ENCODE assay signal across 51 mouse cellular contexts in genomic region chr19:12200334-12200733, GRCm38 (mm10). TPM values are rescaled to one million over a fixed set of nuclear protein-coding genes. Genes with fewer than 3 reads are reported as not detected.
"Had no signal": no experiment of that assay in that cellular context is flagged by ENCODE, and none has a peak within 500 bp of the region (broad histone marks: within the 10 kb centered on the region; RNA-seq: fewer than 3 reads in every experiment).

Olfr1431 (plus strand) TSS chr19:12200634.

- H3K27me3 ChIP-seq: heart, embryonic 12.5 days; heart, embryonic 13.5 days; heart, embryonic 15.5 days; hindbrain, embryonic 12.5 days; hindbrain, embryonic 13.5 days; hindbrain, embryonic 15.5 days; intestine, embryonic 15.5 days; kidney, embryonic 15.5 days had no signal

- ATAC-seq: hindbrain, embryonic 16.5 days; hindbrain, postnatal 0 days; inflammation-experienced regulatory T-cells, adult 6 months; intestine, embryonic 15.5 days; intestine, embryonic 16.5 days; intestine, postnatal 0 days had no signal

- H3K4me2 ChIP-seq: heart, embryonic 11.5 days; heart, embryonic 12.5 days; heart, embryonic 13.5 days; heart, embryonic 15.5 days; hindbrain, embryonic 12.5 days; hindbrain, embryonic 13.5 days; hindbrain, embryonic 14.5 days; hindbrain, embryonic 15.5 days; intestine, embryonic 15.5 days; kidney, embryonic 15.5 days had no signal

- H3K9ac ChIP-seq: heart, embryonic 12.5 days; heart, embryonic 13.5 days; heart, embryonic 15.5 days; hindbrain, embryonic 12.5 days; hindbrain, embryonic 13.5 days; hindbrain, embryonic 14.5 days; hindbrain, embryonic 15.5 days; intestine, embryonic 15.5 days; kidney, embryonic 15.5 days had no signal

- H3K4me3 ChIP-seq: heart, embryonic 12.5 days; heart, embryonic 13.5 days; heart, embryonic 15.5 days; hindbrain, embryonic 10.5 days; hindbrain, embryonic 12.5 days; hindbrain, embryonic 13.5 days; hindbrain, embryonic 15.5 days; intestine, embryonic 15.5 days; kidney, embryonic 15.5 days; layer of hippocampus, adult 2 months; left cerebral cortex, adult 2 months had no signal

- DNase-seq: heart, postnatal 10 days; heart, postnatal 14 days; heart, postnatal 36 days; heart, postnatal 4 days; kidney, adult 11 months; kidney, adult 18-20 months; kidney, adult 2 months; kidney, adult 8-10 months; kidney, adult 9 months; kidney, postnatal 10 days; kidney, postnatal 14 days; kidney, postnatal 25 days; kidney, postnatal 36 days; kidney, postnatal 4 days; layer of hippocampus, adult 9-11 months; layer of hippocampus, postnatal 36 days had no signal

- H3K36me3 ChIP-seq: heart, embryonic 12.5 days; heart, embryonic 13.5 days; heart, embryonic 15.5 days; hindbrain, embryonic 10.5 days; hindbrain, embryonic 12.5 days; hindbrain, embryonic 13.5 days; hindbrain, embryonic 15.5 days; intestine, embryonic 15.5 days; kidney, embryonic 15.5 days had no signal

- H3K4me1 ChIP-seq: heart, embryonic 12.5 days; heart, embryonic 13.5 days; heart, embryonic 15.5 days; hindbrain, embryonic 10.5 days; hindbrain, embryonic 12.5 days; hindbrain, embryonic 13.5 days; hindbrain, embryonic 15.5 days; intestine, embryonic 15.5 days; kidney, embryonic 15.5 days had no signal

- H3K27ac ChIP-seq: heart, embryonic 13.5 days; heart, embryonic 15.5 days; hindbrain, embryonic 10.5 days; hindbrain, embryonic 12.5 days; hindbrain, embryonic 13.5 days; hindbrain, embryonic 14.5 days; hindbrain, embryonic 15.5 days; hindbrain, postnatal 0 days; intestine, embryonic 15.5 days; kidney, embryonic 15.5 days; kidney, postnatal 0 days; layer of hippocampus, adult 2 months; left cerebral cortex, adult 2 months had no signal

- H3K9me3 ChIP-seq: heart, embryonic 15.5 days; hindbrain, embryonic 10.5 days; hindbrain, embryonic 12.5 days; hindbrain, embryonic 13.5 days; hindbrain, embryonic 15.5 days; intestine, embryonic 15.5 days; kidney, embryonic 15.5 days had no signal

RNA-seq across cellular contexts. Expression of gene Olfr1431, which starts in this region (rescaled TPM):
- total RNA-seq: heart, postnatal 10 days; heart, postnatal 14 days; heart, postnatal 25 days; heart, postnatal 36 days; heart, postnatal 4 days; hematopoietic stem cell, adult 5-6 weeks; hindbrain, postnatal 0 days; layer of hippocampus, adult 18-20 months; layer of hippocampus, adult 2 months; layer of hippocampus, adult 8-10 months; layer of hippocampus, postnatal 10 days; layer of hippocampus, postnatal 14 days; layer of hippocampus, postnatal 25 days; layer of hippocampus, postnatal 36 days; left cerebral cortex, adult 18-20 months; left cerebral cortex, adult 2 months had no signal
- polyA plus RNA-seq: heart, embryonic 11.5 days; heart, embryonic 12.5 days; heart, embryonic 13.5 days; heart, embryonic 14.5 days; heart, embryonic 15.5 days; heart, embryonic 16.5 days; heart, postnatal 0 days; hindbrain, embryonic 10.5 days; hindbrain, embryonic 11.5 days; hindbrain, embryonic 12.5 days; hindbrain, embryonic 13.5 days; hindbrain, embryonic 14.5 days; hindbrain, embryonic 15.5 days; hindbrain, embryonic 16.5 days; hindbrain, postnatal 0 days; inflammation-experienced regulatory T-cells, adult 6 months; intestine, embryonic 14.5 days; intestine, embryonic 15.5 days; intestine, embryonic 16.5 days; intestine, postnatal 0 days; kidney, adult 2 months; kidney, embryonic 14.5 days; kidney, embryonic 15.5 days; kidney, embryonic 16.5 days; kidney, postnatal 0 days; large intestine, adult 2 months had no signal
